Mouse (Mus musculus) intestine, embryonic 16.5 days (tissue): ENCODE data around the gene Clptm1. TPM values are rescaled to one million over a fixed set of nuclear protein-coding genes. Genes with fewer than 3 reads are reported as not detected.
A peak's percentile ranks its signal among the peaks of the same experiment; 100 is the strongest.

ENCODE experiments used
- ATAC-seq: fragments of 200-750 bp; cut with Nextera tagmentation; 2 replicates; pipeline ENCODE4 v1.8.0; 2017; ENCODE audit warnings: moderate TSS enrichment, moderate library complexity
- H3K27ac ChIP-seq: fragments of 300-500 bp; sonication (generic); 2 replicates; pipeline ENCODE4 v1.5.1; 2014; ENCODE audit warnings: mild to moderate bottlenecking, low read length
- H3K27me3 ChIP-seq: fragments of 300-500 bp; sonication (generic); replicated peaks from 2 replicates; pipeline ENCODE4 v1.6.1; 2014; ENCODE audit warnings: low read length, control low read depth, mixed read lengths; ENCODE audit not compliant: control insufficient read depth, insufficient read depth
- H3K36me3 ChIP-seq: fragments of 300-500 bp; sonication (generic); 2 replicates; pipeline ENCODE4 v1.6.1; 2014; ENCODE audit warnings: low read length, control low read depth; ENCODE audit not compliant: control insufficient read depth, insufficient read depth
- H3K4me1 ChIP-seq: fragments of 300-500 bp; sonication (generic); 2 replicates; pipeline ENCODE4 v1.6.1; 2014; ENCODE audit warnings: low read length, control low read depth, mixed read lengths; ENCODE audit not compliant: control insufficient read depth, insufficient read depth
- H3K4me2 ChIP-seq: fragments of 300-500 bp; sonication (generic); 2 replicates; pipeline ENCODE4 v1.6.1; 2014; ENCODE audit warnings: low read depth, low read length, control low read depth
- H3K4me3 ChIP-seq: fragments of 300-500 bp; sonication (generic); 2 replicates; pipeline ENCODE4 v1.5.1; 2014; ENCODE audit warnings: mild to moderate bottlenecking, low read length
- H3K9ac ChIP-seq: fragments of 300-500 bp; sonication (generic); 2 replicates; pipeline ENCODE4 v1.6.1; 2014; ENCODE audit warnings: low read depth, low read length
- H3K9me3 ChIP-seq: fragments of 300-500 bp; sonication (generic); 2 replicates; pipeline ENCODE4 v1.6.1; 2016; ENCODE audit warnings: low read length, control low read depth; ENCODE audit not compliant: control insufficient read depth
- WGBS: fragments of 180-500 bp; shearing (Covaris S2); extraction: QIAGEN DNeasy Blood & Tissue Kit; methylation state at CpG from one replicate; pipeline ENCODE4 v1.1.7; 2014; 5-methylcytosine and 5-hydroxymethylcytosine counted together
- polyA plus RNA-seq: library from polyadenylated mRNA; unstranded; fragments of >200 nt; fragmentation: Nextera tagmentation; extraction: Ambion mirVana; gene quantifications from 2 replicates; pipeline ENCODE4 v1.2.1, GENCODE M21; 2015

Gene Clptm1
- polyA plus RNA-seq, 1 experiment from 2014 or later = 70.5 TPM

DNA sequence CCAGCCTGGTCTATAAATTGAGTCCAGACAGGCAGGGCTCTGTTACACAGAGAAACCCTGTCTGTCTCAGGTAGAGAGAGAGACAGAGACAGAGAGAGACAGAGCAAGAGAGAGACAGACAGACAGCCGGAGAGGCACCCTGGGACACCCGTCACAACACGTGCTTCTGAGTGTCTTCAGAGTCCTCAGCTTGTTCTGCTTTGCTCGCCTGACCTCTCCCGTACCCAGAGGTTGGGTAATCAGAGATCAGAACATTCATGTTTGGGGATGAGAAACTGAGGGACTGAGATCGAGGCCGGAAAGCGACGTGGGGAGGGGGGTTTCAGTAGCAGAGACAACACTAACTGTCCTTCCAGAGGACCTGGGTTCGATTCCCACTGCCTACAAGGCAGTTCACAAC, 11.0 kb upstream of the Clptm1 start:
- Histone ChIP-seq H3K4me1 (peaks cover 9% of the 10 kb centered on the region; the same call in 1 of the 2 replicates), H3K9ac (no peak overlapping the region), H3K36me3 (no peaks in the 10 kb centered on the region), H3K4me2 (no peak overlapping the region), H3K27me3 (no peaks in the 10 kb centered on the region), H3K4me3 (peak overlapping the region; percentile 28), H3K9me3 (no peaks in the 10 kb centered on the region), H3K27ac (no peak overlapping the region)
- WGBS = 86% methylated on average over 10 of the region's 10 CpGs
- ATAC-seq = no peak

DNA sequence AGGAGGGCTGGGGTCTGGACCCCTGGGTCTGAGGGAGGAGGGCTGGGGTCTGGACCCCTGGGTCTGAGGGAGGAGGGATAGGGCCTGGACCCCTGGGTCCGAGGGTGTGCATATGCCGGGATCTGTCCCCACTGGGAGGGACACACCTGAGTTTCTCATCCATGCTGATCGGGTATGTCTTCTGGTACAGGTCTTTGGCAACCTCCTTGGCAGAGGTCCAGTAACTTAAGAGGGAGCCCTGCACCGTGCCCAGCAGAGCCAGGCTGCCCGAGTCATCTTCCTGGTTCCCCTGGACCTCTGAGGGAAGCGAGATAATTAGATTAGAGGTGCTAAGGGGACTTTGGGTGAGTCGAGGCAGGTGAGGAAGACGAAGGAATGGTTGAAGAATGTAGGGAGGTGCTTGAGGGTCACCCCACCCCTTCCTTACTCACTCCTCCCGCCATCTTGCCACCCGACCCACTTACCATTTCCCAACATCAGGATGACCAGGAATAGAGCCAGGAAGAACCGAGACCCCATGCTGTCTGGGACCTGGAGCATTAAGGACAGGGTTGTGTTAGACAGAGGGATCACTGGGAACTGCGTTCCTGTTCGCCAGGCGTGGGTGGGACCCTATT, 8.4 kb upstream of the Clptm1 start:
- 63% methylated on average over 14 of the region's 14 CpGs for WGBS
- no peak for ATAC-seq
- H3K36me3 ChIP-seq = no peaks in the 10 kb centered on the region
- H3K9me3 ChIP-seq = no peaks in the 10 kb centered on the region
- H3K4me3 ChIP-seq = no peak overlapping the region
- peaks cover 14% of the 10 kb centered on the region; the same call in 1 of the 2 replicates for H3K4me1 ChIP-seq
- no peak overlapping the region for H3K9ac ChIP-seq
- H3K27ac ChIP-seq = no peak overlapping the region
- H3K4me2 ChIP-seq = no peak overlapping the region
- no peaks in the 10 kb centered on the region for H3K27me3 ChIP-seq

DNA sequence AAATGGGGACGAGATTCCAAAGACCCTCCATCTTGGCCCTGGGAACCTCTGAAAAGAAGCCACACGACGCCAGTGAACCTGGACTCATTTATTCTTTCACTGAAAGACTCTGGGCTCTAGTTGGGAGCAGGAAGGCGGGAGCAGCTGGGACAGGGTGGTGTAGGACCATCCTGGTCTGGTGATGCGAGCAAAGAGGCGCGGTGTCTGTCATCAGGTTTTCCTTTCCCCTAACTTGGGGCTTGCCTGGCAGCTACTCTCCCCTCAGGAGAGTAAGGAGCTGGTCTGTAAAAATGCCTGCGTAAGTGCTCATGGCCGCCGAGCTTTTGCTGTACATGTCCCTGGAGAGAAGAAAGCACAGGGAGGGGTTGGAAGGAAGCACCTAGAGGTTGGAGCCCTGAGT, 6.7 kb upstream of the Clptm1 start:
- ATAC-seq = no peak
- no peaks in the 10 kb centered on the region for H3K36me3 ChIP-seq
- H3K9ac ChIP-seq = no peak overlapping the region
- H3K9me3 ChIP-seq = no peaks in the 10 kb centered on the region
- no peak overlapping the region for H3K4me3 ChIP-seq
- 76% methylated on average over 10 of the region's 10 CpGs for WGBS
- no peak overlapping the region for H3K27ac ChIP-seq
- no peaks in the 10 kb centered on the region for H3K27me3 ChIP-seq
- H3K4me2 ChIP-seq = no peak overlapping the region
- 0 out of 2 replicates have a peak, but pooled peaks cover 5% of the 10 kb centered on the region for H3K4me1 ChIP-seq

DNA sequence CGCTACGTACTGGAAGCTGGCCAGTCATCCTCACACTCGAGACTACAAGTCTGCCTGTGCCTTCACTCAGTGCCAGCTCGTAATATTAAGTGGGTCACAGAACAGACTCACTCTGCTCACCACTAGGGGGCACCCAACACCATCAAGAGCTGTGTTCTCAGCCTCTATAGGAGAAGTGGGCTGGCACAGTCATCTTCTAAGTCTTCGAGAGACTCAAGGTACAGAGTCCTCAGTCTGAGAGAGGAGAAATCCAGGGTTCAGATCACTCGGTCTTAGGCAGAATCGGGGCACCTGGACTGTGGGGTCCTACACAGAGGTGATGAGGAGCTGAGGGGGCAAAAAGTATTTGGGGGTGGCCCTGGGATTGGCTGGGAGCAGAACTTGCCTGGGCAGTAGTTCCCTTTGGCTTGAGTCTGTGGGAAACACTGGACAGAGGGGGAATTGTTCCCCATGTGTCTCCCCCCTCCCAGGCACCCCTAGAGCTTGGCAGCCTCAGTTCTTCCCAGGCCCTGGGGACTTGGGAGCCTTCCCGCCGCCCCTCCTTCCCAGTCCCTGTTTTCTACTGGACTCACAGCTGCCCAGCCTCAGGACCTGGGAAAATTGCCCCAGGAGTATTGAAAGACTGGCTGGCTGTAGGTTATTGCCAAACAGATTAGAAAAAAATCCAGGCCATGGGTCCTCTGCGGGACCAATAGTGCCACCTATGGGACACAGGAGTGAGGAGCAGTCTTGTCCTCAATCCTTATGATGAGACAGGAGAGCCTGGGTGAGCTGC, 4.3 kb upstream of the Clptm1 start:
- Histone ChIP-seq H3K9me3 (no peaks in the 10 kb centered on the region), H3K36me3 (no peaks in the 10 kb centered on the region), H3K4me1 (peaks cover 11% of the 10 kb centered on the region), H3K27ac (peak overlapping the region; percentile 84), H3K4me3 (no peak overlapping the region), H3K27me3 (no peaks in the 10 kb centered on the region), H3K4me2 (peak overlapping the region; percentile 39), H3K9ac (peak overlapping the region; percentile 63)
- ATAC-seq = peak; percentile 83
- 7% methylated on average over 10 of the region's 10 CpGs for WGBS

- no peaks in the 10 kb centered on the region for H3K9me3 ChIP-seq
- WGBS = 68% methylated on average over 2 of the region's 2 CpGs
- H3K4me2 ChIP-seq = no peak overlapping the region
- peaks cover 20% of the 10 kb centered on the region for H3K4me1 ChIP-seq
- H3K27me3 ChIP-seq = no peaks in the 10 kb centered on the region
- ATAC-seq = no peak
- H3K27ac ChIP-seq = no peak overlapping the region
- H3K9ac ChIP-seq = no peak overlapping the region
- H3K36me3 ChIP-seq = no peaks in the 10 kb centered on the region
- no peak overlapping the region for H3K4me3 ChIP-seq
Observed at GRCm38 (mm10) chr7:19667434-19667833, 2.6 kb upstream of the Clptm1 start.

- H3K36me3 ChIP-seq = no peaks in the 10 kb centered on the region
- no peaks in the 10 kb centered on the region for H3K9me3 ChIP-seq
- H3K4me1 ChIP-seq = peaks cover 20% of the 10 kb centered on the region
- no peak for ATAC-seq
- H3K4me3 ChIP-seq = no peak overlapping the region
- no peak overlapping the region for H3K4me2 ChIP-seq
- 69% methylated on average over 3 of the region's 3 CpGs for WGBS
- H3K9ac ChIP-seq = no peak overlapping the region
- no peaks in the 10 kb centered on the region for H3K27me3 ChIP-seq
- H3K27ac ChIP-seq = no peak overlapping the region
Observed at GRCm38 (mm10) chr7:19666750-19667149, 1.9 kb upstream of the Clptm1 start.

- Histone ChIP-seq H3K36me3 (peaks cover 4% of the 10 kb centered on the region), H3K4me2 (peak overlapping the region; percentile 89), H3K27me3 (no peaks in the 10 kb centered on the region), H3K9me3 (no peaks in the 10 kb centered on the region), H3K27ac (peak overlapping the region; percentile 60), H3K4me1 (peaks cover 15% of the 10 kb centered on the region), H3K9ac (peak overlapping the region; percentile 97), H3K4me3 (peak overlapping the region; percentile 99)
- peak; percentile 38; the same call in 1 of the 2 replicates for ATAC-seq
- under 1% methylated on average over 37 of the region's 37 CpGs for WGBS
Observed at GRCm38 (mm10) chr7:19664455-19664954, 328 bp downstream of the Clptm1 start.

- H3K9ac ChIP-seq = peak overlapping the region; percentile 97
- no peak overlapping the region for H3K27ac ChIP-seq
- no peaks in the 10 kb centered on the region for H3K27me3 ChIP-seq
- 10% methylated on average over 8 of the region's 8 CpGs for WGBS
- peak overlapping the region; percentile 89 for H3K4me2 ChIP-seq
- H3K36me3 ChIP-seq = peaks cover 4% of the 10 kb centered on the region
- H3K9me3 ChIP-seq = no peaks in the 10 kb centered on the region
- 0 out of 2 replicates have a peak, but pooled peaks have one; percentile 10 for ATAC-seq
- peak overlapping the region; percentile 99 for H3K4me3 ChIP-seq
- peaks cover 15% of the 10 kb centered on the region for H3K4me1 ChIP-seq
Observed at GRCm38 (mm10) chr7:19663940-19664339, 893 bp downstream of the Clptm1 start.

GRCm38 (mm10) chr7:19652614-19653013, 12.2 kb downstream of the Clptm1 start:
- Histone ChIP-seq H3K4me3 (no peak overlapping the region), H3K9me3 (no peaks in the 10 kb centered on the region), H3K27ac (no peak overlapping the region), H3K27me3 (no peaks in the 10 kb centered on the region), H3K36me3 (peaks cover 9% of the 10 kb centered on the region; the same call in 1 of the 2 replicates), H3K4me2 (no peak overlapping the region), H3K9ac (no peak overlapping the region), H3K4me1 (no peaks in the 10 kb centered on the region)
- 94% methylated on average over 2 of the region's 2 CpGs for WGBS
- ATAC-seq = no peak
